Mouse (Mus musculus): ENCODE results near the gene Gls.
A peak's percentile ranks its signal among the peaks of the same experiment; 100 is the strongest.

Gene Gls

DNA sequence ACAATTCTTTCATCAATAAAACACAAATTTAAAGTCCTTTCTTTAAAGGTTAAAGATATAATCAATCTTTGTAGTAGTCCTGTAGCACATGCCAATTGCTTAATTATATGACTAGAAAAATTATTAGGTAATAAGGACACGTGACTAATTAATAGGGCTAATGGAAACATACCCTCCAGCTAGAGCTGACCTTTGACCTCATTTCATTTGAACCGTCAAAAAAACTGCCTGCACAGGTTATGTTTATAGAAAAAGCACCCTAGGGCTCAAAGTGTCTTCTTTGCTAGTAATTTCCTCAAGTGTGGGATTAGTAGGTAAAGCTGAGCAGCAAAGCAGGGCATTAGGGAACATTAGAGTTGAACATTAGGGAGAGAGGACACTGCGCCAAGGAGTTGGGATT is 9.2 kb upstream of the Gls start:
- DNase-seq, result no peak

DNA sequence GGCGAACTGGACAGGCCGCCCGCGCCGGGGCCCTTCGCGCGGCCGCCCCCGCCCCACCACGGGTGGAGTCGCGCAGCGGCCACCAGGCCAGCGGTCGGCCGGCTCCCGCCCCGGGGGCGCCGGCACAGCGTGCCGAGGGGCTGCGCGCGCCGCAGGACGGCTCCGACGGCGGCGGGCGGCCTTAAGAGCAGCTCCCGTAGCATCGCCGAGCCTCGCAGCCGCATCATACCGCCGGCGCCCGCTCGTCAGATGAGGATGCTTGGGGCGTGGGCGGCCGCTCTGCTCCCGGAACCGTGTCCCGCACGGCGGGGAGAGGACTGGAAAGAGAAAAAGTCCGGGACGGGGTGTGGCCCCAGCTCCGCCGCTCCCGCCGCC is 279 bp downstream of the Gls start:
- no peak for DNase-seq

DNA sequence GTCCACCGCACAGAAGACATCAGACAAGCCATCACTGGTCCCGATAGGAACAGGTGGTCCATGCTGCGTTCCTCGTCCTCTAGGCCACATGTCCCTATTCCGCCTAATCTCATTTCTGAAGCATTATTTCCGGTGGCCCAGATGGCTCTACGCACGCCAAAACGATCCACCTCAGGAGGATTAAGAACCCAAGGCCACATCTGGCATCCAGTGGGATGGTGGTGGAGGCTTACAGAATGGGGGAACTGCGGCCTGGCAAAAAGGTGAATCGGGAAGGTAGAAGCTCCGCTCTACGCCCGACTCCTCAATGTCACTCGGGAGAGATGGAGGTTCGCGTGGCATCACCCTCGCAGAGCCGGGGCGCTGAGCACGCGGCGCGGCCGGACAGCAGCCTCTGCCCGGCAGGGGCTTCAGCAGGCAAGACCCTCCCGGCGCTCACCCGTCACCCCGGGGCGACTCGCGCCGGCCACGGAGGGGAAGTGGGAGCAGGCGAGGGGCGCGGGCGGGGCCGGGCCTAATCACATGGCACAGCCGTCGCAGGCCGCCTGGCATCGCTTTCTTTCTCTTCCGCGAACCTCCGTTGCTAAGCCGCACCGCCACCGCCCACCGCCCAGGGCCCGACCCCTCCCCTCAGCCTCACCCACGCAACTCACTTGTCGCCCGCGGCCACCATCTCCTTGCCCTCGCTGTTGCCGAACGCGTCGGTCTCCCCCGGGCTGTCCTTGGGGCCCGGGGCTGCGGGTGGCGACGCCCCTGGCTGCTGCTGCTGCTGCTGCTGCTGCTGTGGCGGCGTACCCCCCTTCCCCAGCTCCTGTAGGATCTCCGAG is 880 bp downstream of the Gls start:
- DNase-seq, result peak; percentile 64

DNA sequence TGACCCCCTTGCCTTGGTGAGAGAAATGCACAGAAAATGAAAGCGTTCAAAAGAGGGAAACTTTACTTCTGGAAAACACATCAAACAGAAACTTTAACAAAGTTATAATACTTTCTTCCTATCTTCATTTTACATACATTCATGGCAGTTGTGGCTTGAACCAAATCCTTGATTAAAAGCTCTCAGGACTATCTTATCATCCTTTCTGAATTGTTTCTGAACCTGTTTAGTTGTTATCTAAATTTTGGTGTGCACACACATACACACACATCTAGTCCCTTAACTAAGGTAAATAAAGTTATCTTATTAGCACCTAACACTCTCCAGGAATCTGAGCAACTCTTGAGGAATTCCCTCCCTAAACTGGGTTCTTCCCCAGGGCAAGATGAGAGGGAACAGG is 2.6 kb downstream of the Gls start:
- DNase-seq, result no peak

DNA sequence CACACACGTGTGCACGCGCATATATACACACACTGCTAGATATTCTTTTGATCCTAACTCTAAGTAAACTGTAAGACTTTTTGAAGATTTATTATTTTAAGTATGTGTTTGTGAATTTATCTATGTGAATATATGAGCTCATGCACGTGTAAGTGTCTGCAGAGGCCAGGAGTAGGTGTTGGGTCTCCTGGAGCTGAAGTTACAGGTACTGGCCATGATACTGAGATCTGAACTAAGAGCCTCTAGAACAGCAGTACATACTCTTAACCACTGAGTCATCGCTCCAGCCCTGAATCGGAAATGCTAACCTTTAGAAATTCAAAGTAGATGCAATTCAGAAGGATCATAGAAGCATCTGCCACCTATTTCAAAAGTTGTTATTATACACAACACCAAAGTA is 4.9 kb downstream of the Gls start:
- no peak for DNase-seq

DNA sequence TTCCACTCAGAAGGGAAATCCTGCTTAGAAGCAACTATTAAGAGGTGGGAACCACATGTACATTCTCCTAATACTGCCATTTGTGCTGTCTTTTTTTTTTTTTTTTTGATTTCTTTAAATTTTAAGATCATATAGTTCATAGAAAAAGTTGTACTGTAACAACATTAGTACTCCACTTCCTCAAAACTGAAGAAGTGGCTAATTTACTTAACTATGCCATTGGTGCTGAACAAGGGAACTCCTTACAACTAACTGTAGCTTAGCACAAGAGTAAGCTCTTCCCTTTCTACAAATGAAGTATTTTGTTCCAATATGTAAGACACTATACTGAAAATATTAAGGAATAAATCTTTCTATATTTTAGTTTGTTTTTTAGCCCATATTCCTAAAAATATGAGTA is 6.6 kb downstream of the Gls start:
- DNase-seq, result no peak

DNA sequence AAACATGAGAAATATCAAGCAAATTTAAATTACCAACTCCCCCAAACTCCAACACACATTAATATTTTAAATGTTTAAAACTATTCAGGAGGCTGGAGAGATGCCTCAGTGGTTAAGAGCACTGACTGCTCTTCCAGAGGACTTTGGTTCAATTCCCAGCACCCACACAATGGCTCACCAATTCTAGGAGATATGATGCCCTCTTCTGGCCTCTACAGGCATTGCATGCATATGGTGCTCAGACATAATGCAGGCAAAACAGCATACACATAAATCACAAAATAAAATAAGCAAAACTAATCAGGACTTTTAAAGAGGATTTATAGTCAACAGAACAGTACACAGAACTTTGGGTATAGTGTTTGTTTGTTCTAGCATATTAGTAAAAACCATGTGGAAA is 16.3 kb downstream of the Gls start:
- DNase-seq, result no peak

DNA sequence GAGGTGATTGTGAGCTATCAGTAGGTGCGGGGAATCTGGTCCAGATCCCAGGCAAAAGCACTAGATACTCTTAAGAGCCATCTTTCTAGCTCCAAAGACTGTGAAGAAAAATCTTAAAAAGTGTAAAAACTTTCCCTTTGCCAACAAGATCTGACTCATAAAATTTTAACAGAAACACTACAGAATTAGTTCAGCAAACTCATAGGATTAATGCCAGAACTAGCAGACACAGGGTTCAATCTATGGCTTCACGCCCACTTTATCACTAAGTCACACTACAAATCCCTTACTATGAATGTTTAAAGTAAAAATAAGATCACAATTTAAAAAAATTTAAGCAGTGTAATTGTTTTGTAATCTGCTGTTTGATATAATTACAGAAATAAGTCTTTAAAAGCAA is 50.0 kb downstream of the Gls start:
- no peak for DNase-seq

DNA sequence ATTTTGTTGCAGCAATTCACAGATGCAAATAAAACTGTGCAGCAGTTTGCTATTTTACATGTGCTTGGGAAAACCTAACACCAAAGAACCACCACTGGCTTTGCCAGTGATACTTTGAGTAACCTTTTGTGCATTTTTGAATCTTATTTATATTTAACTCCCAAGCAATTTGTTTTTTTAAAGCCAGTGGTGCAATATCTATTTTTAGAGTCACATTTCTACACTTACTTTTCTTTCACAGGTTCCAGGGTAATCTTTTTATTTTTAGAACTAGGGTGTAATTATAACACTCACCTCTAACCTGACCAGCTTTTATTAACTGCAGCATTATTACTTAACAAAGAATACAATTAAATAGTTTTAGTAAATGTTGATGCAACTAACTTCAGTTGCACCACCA is 51.0 kb downstream of the Gls start:
- no peak for DNase-seq

DNA sequence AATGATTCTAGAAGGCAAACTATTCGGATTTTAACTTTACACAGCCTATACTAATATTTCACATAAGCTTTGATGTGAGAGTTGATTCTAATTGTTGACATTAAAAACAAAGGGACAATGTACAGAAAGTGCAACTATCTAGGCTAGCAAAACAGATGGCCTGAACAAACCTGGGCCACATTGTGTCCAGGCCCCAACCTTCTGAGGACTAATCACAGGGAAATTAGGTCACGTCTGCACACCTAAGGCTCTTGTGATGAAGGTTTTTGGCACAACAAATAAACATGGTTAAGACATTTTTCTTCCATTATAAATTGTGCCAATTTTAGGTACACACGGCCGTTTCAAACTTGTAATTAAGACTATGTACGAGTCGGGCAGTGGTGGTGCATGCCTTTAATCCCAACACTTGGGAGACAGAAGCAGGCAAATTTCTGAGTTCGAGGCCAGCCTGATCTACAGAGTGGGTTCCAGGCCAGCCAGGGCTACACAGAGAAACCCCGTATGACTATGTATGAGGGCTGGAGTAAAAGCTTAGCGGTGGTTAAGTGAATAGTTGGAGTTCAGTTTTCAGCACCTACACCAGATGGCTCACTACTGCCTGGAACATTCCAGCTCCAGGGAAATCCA is 53.0 kb downstream of the Gls start:
- DNase-seq, result no peak

DNA sequence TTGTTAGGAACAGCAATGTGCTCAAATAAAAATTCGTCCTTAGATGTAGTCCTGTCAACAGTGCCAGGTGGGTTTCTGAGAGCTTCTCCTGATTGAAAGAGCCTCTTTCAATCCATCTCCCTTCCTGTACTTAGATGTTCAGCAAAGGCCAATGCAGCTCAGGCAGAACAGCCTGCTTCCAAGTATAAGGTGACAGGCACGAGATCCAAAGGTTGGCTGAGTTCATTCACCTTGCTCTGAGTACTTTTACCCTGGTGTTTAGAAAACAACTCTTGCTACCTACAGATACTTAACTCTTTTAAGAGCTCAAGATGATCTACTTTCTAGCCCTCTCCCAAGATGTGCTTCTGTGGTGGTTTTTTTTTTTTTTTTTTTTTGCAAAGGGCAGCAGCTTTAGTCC is 56.0 kb downstream of the Gls start:
- DNase-seq, result peak; percentile 45

DNA sequence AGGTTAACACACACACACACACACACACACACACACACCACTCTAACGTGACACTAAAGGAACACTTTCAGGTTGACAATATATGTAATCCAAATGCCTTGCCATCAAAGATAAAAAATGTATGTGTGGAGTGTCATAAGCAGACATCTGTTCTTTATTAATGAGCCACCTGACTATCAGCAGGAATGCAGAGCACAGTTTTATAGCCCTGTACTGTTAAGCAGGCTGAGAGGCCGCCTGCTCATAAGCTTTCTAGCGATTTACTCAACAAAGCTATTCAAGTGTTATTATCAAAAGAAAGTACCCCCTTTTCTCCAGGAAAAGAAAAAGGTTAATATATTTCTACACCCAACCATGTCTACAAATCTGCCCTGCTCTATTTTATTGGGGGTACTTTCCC is 57.0 kb downstream of the Gls start:
- no peak for DNase-seq

DNA sequence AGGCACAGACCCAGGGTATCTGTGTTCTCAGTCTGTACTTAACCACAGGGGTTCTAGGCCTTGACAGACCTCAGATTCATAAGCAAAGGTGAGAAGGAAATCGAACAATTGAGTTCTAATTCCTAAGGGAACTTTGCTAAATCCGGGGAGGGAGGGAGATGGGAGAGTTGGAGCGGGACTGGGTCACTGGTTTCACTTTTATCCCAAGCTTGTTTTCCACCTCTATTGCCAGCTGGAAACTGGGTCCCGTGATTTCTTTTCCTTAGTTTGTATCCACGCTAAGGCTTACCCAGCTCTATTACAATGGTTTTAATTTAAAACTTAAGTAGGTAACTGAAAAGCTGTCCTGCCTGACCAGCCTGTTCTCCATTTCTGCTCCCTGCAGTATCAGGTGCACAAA is 57.7 kb downstream of the Gls start:
- no peak for DNase-seq

DNA sequence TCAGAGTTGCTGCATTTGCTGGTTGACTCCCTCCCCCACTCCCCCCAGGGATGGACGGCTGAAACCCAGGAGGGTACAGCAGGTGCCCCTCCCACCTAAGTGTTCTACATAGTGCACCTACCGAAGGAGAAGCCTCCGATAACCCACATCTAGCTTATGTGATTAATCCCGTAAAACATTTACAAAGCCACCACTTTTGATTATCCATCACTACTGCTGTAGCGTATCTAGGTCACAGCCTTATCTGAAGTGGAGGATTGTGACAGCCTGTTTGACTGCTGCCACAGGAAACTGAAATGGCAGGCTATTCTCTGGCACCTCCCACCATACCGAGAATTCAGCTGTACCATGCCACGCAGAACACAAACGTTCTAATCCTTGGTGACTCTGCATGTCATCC is 61.8 kb downstream of the Gls start:
- no peak for DNase-seq

DNA sequence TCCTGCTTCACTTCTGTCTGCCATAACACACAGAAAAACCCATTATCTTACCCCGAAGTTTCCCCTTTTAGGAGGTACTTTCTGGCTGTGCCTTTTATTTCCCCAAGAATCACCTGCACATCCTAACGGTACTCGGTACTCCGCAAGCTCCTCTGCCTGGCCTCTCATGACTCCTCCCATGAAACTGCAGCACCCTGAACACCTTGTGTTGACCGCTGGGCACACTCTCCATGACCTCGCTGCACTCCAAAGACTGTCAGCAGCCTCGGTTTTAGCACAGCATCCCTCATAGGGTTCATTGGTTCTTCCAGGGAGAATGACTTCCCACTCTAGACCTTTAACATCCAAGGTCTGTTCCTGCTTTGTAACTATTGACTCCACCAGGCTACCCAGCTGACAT is 62.3 kb downstream of the Gls start:
- no peak for DNase-seq

DNA sequence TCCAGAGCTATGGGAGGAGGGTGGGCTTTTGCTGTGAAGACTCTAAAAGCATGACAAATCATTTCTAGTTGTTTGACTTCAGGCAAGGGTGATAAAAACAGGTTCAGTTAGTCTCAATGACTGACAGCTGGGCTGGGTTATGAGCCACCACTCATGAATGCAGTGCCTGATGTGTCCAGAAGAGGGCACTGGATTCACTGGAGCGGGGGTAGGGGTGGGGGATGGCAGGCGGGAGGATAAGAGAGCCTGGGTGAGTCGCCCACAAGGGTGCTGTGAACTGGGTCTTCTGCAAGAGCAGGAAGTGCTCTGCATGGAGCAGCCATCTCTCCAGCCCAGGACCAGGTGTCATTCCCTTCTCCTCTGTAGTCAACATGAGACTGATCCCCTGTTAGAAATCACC is 63.0 kb downstream of the Gls start:
- DNase-seq, result no peak

DNA sequence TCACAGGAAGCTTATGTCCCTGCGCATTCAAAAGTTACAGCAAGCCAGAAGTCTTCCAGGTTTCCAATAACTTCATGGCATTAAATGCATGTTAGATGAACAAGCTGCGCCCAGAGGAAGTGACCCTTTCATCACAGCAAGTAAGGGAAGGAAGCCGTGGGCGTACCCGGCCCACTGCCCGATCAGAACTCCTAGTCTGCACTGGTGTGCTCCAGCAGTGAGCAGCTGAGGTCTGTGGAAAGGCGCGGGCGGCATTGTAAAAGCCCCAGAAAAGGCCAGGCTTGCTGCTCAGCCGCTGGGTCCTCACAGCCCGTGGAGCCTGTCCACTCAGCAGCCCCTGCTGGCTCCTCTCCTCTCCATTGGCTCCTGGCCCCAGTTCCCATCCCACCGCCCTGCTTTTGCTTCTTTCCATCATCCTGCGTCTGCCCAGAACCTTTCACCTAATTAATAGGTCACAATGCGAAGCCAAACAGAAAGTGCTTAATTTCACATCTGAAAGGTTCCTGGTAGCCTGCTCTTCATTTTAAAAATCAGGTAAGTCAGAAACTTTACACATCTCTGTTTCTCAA is 66.3 kb downstream of the Gls start:
- DNase-seq, result peak; percentile 44

DNA sequence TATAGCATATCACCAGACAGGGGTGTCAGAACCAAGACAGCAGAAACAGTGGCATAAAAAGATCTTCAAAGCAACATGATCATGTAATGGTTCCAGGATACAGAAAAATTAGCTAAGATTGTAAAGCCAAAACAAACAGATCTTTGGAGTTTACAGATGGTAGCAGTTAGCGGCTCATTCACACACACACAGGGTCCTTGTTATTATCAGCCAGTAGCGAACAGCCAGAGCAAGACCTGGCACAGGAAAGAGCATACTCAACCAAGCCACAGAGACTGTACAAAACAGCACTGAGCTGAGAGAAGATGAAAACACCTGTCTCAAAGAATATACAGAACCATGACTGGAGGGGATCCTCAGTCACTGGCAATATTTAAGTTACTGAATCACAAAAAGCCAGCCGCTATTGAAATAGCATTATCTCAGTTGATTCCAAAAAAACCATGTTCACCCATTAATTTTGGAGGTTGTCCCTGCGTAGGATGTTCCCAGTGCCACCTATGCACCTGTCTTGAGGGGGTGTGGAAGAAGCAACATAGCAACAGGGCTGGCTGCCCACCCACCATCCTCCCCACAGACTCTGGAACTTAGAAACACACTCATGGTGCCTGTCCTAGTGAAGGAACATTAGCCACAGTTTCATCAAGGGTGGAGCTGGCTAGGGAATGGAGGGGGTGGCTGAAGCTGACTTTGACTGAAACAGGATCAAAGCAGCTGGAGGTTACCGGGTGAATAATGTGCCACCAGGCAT is 69.2 kb downstream of the Gls start:
- no peak for DNase-seq

DNA sequence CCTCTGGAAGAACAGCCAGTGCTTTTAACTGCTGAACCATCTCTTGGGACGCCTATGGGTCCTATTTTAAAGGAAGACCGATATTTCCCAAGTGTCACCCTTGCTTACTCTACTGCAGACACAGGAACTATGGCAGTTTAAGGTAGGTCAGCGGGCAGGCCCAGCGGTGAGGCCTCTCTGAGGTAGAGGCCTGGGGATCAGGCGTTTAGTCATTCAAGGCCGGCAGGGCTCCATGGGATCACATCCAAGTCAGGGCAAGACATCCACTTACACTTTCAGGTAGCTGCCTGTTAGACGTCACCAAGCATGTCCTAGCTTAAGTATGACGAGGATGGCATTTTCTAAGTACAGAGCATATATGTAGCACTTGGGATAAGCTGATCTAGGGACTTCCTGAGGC is 71.9 kb downstream of the Gls start:
- DNase-seq, result no peak

DNA sequence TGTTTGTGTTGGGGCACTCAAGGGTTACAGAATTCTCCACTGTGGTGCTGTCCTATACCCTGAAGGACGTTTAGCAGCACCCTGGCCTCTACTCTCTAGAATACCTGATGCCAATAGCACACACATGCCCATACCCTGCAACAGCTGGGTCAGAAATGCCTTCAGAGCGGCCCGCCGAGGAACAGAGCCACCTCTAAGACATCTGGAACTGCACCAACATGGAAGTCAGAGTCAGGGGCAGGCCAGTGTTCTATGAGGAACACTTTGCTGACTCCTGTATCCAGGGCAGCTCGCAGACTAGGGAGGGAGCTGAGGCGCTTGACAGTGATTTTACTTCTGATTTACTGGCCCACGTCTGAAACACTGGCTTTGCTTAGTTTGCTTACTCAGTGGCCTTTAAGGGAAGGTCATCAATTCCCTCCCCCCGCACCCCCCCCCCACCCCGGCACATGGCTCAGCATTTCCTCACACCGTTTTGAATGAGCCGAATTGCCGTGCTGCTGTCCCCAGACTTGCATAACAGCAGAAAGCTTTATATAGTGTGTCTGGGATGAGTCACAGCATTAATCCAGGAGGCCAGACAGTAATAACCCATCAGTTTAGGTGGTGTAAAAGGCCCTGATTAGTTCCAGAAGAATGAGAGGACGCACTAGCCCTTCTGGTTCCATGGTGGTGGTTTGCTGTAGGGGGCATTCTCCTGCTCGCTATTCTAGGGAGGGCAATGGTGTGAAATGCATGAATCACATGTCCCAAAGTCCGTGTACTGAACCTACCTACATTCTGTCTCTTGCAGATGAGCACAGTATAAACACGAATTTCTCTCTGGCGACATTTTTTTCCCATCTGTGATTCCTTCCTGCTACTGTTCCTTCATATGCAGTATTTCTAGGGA is 74.3 kb downstream of the Gls start:
- no peak for DNase-seq

DNA sequence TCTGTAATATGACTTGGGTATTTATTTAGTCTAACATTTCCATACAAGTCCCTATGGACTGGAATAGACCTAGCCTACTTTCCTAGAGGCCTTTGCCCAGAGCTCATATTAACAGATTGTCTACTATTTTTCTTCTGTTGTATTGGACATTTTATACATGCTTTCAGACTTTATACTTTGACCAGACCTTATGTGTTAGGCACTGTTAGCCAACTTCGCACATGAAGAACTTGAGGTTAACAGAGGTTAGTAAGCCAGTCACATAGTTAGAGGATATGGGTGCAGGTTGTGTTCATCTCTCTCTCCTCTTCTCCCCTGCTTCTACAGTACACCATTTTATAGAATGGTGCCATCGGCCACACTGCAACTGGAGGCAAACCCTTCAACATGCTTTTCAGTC is 75.0 kb downstream of the Gls start:
- DNase-seq, result no peak

DNA sequence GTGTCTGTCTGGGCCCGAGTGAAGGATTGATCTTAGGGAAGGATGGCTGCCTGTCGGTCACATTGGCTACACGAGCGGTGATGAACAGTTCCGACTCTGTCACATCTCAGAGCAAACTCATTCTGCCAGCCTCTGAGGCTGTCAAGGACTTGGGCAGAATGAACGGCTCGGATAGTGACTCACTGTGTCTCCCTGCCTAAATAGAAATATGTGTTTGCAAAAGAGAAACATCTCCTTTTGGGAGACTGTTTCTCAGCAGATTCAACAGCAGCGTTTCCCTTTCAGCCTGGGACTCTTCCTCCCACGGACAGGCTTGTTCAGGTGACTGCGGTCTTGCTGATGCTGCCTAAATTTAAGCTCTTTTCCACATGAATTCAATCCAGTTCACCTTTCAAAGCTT is 76.7 kb downstream of the Gls start:
- no peak for DNase-seq

DNA sequence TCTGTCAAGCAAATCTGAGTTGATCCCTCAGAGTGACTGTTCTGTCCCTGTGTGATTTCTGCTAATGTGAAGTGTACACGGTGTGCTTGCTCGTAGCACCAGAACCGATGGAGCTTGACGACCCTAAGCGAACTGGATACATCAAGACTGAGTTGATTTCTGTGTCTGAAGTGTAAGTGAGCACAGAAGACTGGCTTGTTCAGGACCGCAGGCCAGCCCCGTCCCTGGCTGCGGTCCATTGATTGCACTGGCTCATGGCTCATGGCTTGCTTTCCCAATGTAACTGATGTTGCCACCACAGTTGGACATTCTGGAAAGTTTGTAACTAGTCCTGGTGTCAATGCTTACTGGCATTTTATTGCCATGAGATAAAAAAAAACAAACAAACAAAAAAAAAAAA is 78.1 kb downstream of the Gls start:
- DNase-seq, result peak; percentile 75

Data from kidney, postnatal 14 days (tissue).